Mouse (Mus musculus): ENCODE measurements around the gene Slc12a8. TPM values are rescaled to one million over a fixed set of nuclear protein-coding genes. Genes with fewer than 3 reads are reported as not detected.

Gene Slc12a8
- polyA plus RNA-seq, 1 experiment from 2014 or later, result 0.89 TPM

GRCm38 (mm10) chr16:33611291-33611690, 94.2 kb downstream of the Slc12a8 start:
- TF ChIP-seq CTCF (IDR thresholded peaks at IDR 0.05; ENCODE audit: low read depth), result no peak
- DNase-seq (ENCODE audit: low spot score) (no peak), ATAC-seq (replicated peaks; ENCODE audit: low FRiP score, low read depth) (no peak)
- no peak overlapping the region for H3K4me2 ChIP-seq (ENCODE audit: low read length)
- H3K9me3 ChIP-seq (replicated peaks; ENCODE audit: low read length), result no peaks in the 10 kb centered on the region
- no peak overlapping the region for H3K27ac ChIP-seq
- H3K36me3 ChIP-seq (ENCODE audit: insufficient read depth, low read length), result no peaks in the 10 kb centered on the region
- 85% methylated on average over 8 of the region's 8 CpGs for WGBS
- H3K4me3 ChIP-seq (replicated peaks; ENCODE audit: low read depth, low read length), result no peak overlapping the region
- no peaks in the 10 kb centered on the region for H3K4me1 ChIP-seq (replicated peaks; ENCODE audit: insufficient read depth, low read length)
- H3K27me3 ChIP-seq (ENCODE audit: insufficient read depth, low read length), result no peaks in the 10 kb centered on the region
- no peak overlapping the region for H3K9ac ChIP-seq (ENCODE audit: low read depth, low read length)

- DNase-seq (ENCODE audit: low spot score), result no peak
- Histone ChIP-seq H3K9me3 (replicated peaks; ENCODE audit: low read length) (no peaks in the 10 kb centered on the region), H3K4me3 (replicated peaks; ENCODE audit: low read depth, low read length) (no peak overlapping the region), H3K9ac (ENCODE audit: low read depth, low read length) (no peak overlapping the region), H3K4me2 (ENCODE audit: low read length) (no peak overlapping the region), H3K4me1 (replicated peaks; ENCODE audit: insufficient read depth, low read length) (no peaks in the 10 kb centered on the region), H3K36me3 (ENCODE audit: insufficient read depth, low read length) (no peaks in the 10 kb centered on the region), H3K27ac (no peak overlapping the region), H3K27me3 (ENCODE audit: insufficient read depth, low read length) (no peaks in the 10 kb centered on the region)
- ATAC-seq (replicated peaks; ENCODE audit: low FRiP score, low read depth), result no peak
- 72% methylated on average over 6 of the region's 6 CpGs for WGBS
- no peak for TF ChIP-seq CTCF (IDR thresholded peaks at IDR 0.05; ENCODE audit: low read depth)
Observed at GRCm38 (mm10) chr16:33612056-33612770, 95.1 kb downstream of the Slc12a8 start.

DNA sequence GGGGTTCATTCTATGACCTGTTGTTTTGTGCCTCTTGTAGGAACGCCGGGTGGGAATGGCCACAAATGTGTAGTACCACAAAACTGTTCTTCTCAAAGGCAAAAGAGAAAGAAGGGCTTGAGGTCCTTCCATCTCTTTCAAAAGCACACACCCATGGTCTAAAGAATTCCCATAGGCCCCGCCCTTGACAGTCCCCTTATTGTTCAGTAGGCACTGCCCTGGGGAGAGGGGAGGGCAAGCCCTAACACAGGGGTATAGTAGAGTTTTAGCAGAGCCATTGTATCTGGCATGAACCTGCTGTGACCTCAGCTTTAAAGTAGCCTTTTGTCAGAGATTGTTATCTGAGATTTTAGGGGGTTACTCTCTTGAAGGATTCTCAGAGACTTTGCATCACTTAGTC, 98.9 kb downstream of the Slc12a8 start:
- no peak overlapping the region for H3K4me3 ChIP-seq (replicated peaks; ENCODE audit: low read depth, low read length)
- H3K27me3 ChIP-seq (ENCODE audit: insufficient read depth, low read length), result no peaks in the 10 kb centered on the region
- H3K4me2 ChIP-seq (ENCODE audit: low read length), result no peak overlapping the region
- 88% methylated on average over 3 of the region's 3 CpGs for WGBS
- no peaks in the 10 kb centered on the region for H3K4me1 ChIP-seq (replicated peaks; ENCODE audit: insufficient read depth, low read length)
- no peak for ATAC-seq (replicated peaks; ENCODE audit: low FRiP score, low read depth)
- no peak for DNase-seq (ENCODE audit: low spot score)
- no peaks in the 10 kb centered on the region for H3K36me3 ChIP-seq (ENCODE audit: insufficient read depth, low read length)
- no peak overlapping the region for H3K27ac ChIP-seq
- TF ChIP-seq CTCF (IDR thresholded peaks at IDR 0.05; ENCODE audit: low read depth), result no peak
- no peaks in the 10 kb centered on the region for H3K9me3 ChIP-seq (replicated peaks; ENCODE audit: low read length)
- no peak overlapping the region for H3K9ac ChIP-seq (ENCODE audit: low read depth, low read length)

GRCm38 (mm10) chr16:33621836-33622235, 104.7 kb downstream of the Slc12a8 start:
- WGBS, result 48% methylated on average over 3 of the region's 3 CpGs
- Histone ChIP-seq H3K4me1 (replicated peaks; ENCODE audit: insufficient read depth, low read length) (no peaks in the 10 kb centered on the region), H3K9ac (ENCODE audit: low read depth, low read length) (no peak overlapping the region), H3K27me3 (ENCODE audit: insufficient read depth, low read length) (no peaks in the 10 kb centered on the region), H3K9me3 (replicated peaks; ENCODE audit: low read length) (no peaks in the 10 kb centered on the region), H3K27ac (no peak overlapping the region), H3K4me3 (replicated peaks; ENCODE audit: low read depth, low read length) (no peak overlapping the region), H3K4me2 (ENCODE audit: low read length) (no peak overlapping the region), H3K36me3 (ENCODE audit: insufficient read depth, low read length) (no peaks in the 10 kb centered on the region)
- DNase-seq (ENCODE audit: low spot score), result no peak
- no peak for TF ChIP-seq CTCF (IDR thresholded peaks at IDR 0.05; ENCODE audit: low read depth)
- ATAC-seq (replicated peaks; ENCODE audit: low FRiP score, low read depth), result no peak

- TF ChIP-seq CTCF (IDR thresholded peaks at IDR 0.05; ENCODE audit: low read depth), result no peak
- DNase-seq (ENCODE audit: low spot score), result no peak
- Histone ChIP-seq H3K4me3 (replicated peaks; ENCODE audit: low read depth, low read length) (no peak overlapping the region), H3K9ac (ENCODE audit: low read depth, low read length) (no peak overlapping the region), H3K9me3 (replicated peaks; ENCODE audit: low read length) (no peaks in the 10 kb centered on the region), H3K27me3 (ENCODE audit: insufficient read depth, low read length) (no peaks in the 10 kb centered on the region), H3K4me1 (replicated peaks; ENCODE audit: insufficient read depth, low read length) (no peaks in the 10 kb centered on the region), H3K4me2 (ENCODE audit: low read length) (no peak overlapping the region), H3K36me3 (ENCODE audit: insufficient read depth, low read length) (no peaks in the 10 kb centered on the region), H3K27ac (no peak overlapping the region)
- 92% methylated on average over 9 of the region's 9 CpGs for WGBS
- no peak for ATAC-seq (replicated peaks; ENCODE audit: low FRiP score, low read depth)
Observed at GRCm38 (mm10) chr16:33624586-33624985, 107.5 kb downstream of the Slc12a8 start.

- Histone ChIP-seq H3K9me3 (replicated peaks; ENCODE audit: low read length) (no peaks in the 10 kb centered on the region), H3K27ac (no peak overlapping the region), H3K4me3 (replicated peaks; ENCODE audit: low read depth, low read length) (no peak overlapping the region), H3K27me3 (ENCODE audit: insufficient read depth, low read length) (no peaks in the 10 kb centered on the region), H3K4me2 (ENCODE audit: low read length) (no peak overlapping the region), H3K4me1 (replicated peaks; ENCODE audit: insufficient read depth, low read length) (no peaks in the 10 kb centered on the region), H3K9ac (ENCODE audit: low read depth, low read length) (no peak overlapping the region), H3K36me3 (ENCODE audit: insufficient read depth, low read length) (no peaks in the 10 kb centered on the region)
- no peak for TF ChIP-seq CTCF (IDR thresholded peaks at IDR 0.05; ENCODE audit: low read depth)
- DNase-seq (ENCODE audit: low spot score) (no peak), ATAC-seq (replicated peaks; ENCODE audit: low FRiP score, low read depth) (no peak)
- WGBS, result 78% methylated on average over 5 of the region's 5 CpGs
Observed at GRCm38 (mm10) chr16:33629539-33629938, 112.4 kb downstream of the Slc12a8 start.

Measured in kidney, postnatal 0 days (tissue).